Mouse (Mus musculus) cerebellum, adult 9-11 months (tissue): ENCODE data around the gene Cdkn1c.
A peak's percentile ranks its signal among the peaks of the same experiment; 100 is the strongest.

Experiments
- DNase-seq: peaks from one replicate; pipeline ENCODE4 v3.0.0; 2022

Gene Cdkn1c

DNA sequence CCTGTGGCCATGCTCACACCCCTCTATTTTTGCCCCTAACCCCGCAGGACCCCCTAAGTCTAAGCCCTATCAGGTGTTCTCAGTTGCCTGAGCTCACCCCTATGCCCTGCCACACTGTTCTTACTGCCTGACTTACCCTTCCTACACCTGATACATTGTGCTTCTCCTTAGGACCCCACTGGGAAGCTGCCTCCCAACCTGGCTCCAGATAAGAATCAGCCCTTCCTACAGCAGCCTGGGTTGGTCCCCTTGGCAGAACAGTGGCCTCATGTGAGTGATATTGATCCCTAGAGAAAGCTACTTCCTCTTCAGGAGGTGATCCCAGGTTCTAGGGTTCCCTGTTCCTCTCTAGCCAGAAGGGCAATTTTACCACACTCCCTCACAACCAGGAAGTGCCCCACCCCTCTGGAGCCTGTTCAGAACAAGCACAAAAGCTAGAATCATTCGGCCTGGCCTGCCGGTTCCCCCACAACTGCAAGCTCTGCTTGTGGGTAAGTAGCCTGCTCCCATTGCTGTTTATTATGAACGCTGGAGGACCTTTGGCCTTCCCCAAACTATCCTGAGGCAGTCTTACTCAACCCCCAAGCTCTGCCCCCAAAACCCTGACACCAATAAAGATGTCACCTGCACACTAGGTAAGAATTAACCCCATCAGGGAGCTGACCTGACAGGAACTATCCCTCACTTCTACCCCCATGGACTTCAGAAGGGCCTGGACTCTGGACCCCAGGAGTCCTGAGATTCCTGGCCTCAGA, 12.7 kb upstream of the Cdkn1c start, which contains the start of gene Slc22a18:
Gene Slc22a18, plus strand, starts transcription at position 390 of the 755 bp plus-strand sequence.
- no peak for DNase-seq

DNA sequence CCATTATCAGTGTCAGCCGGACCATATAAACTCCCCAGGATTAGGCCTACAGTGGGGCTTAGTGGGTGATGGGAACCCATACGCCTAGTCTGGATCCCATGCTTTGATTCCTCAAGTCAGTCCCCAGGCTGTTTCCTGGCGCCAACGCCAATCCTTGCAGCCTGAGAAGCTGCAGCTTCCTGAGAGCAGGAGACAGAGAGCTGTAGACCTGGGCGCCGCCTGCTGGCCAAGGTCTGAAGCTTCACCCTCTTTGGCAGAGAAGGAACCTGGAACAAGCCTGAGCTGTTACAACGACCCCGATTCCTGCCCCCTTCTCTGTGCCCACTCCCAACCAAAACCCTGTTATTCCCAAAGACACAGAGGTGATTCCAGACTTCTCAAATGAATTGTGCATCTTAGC, 9.1 kb upstream of the Cdkn1c start:
- peak; percentile 48 for DNase-seq

DNA sequence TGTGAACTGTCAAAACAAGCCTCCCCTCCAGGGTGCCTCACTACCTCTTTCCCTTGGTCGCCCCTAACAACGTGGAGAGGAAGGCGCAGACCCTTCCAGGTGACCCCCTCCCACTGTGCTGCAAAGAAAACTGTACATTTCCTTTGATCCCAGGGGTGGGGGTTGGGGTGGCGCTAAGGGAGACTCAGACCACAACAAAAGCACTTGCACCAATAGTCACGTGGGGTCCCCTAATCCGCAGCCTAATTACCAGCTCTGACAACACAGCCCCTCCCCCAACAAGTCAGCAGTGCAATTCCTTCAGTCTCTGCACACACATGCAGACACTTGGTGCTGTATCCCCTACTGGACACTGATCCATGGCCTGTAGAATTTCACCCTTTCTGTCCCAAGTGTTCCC, 6.9 kb upstream of the Cdkn1c start:
- DNase-seq: no peak

- DNase-seq: peak; percentile 47
Observed at GRCm38 (mm10) chr7:143466099-143466677, 5.3 kb upstream of the Cdkn1c start.

DNA sequence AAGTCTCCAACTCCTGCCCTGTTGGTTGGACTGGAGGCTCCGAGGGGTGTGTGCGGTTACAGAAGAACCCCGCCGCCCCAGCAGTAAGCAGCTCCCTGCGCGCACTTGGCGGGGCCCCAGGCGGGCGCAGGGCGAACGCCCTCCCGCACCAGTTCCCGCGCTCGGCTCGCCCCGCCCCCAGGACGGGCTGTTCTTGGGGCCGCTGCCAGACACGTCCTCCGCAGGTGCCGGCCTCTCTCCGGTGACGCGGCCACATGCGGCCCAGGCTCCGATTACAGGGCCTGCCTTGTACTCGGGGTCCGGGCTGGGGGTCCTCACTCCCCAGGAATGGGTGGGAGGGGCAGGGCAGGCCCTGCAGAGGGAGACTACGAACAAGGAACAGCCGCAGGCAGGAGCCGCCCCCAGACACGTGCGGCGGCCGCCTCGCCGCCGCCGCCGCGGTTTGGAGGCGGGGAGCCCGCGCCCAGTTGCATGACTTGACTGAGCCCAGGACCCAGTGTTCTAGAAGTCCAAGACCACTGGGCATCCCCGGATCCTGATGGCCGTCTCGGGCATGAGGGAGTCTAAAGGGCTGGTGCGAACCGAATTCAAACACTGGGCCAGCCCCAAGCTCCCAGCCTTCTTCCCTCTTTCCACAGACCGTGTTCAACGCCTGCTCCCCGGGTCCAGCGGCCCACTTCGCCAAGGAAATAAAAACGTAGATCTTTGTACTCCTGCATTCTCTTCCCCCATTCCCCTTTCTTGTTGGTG, 4.1 kb upstream of the Cdkn1c start:
- DNase-seq: no peak

DNA sequence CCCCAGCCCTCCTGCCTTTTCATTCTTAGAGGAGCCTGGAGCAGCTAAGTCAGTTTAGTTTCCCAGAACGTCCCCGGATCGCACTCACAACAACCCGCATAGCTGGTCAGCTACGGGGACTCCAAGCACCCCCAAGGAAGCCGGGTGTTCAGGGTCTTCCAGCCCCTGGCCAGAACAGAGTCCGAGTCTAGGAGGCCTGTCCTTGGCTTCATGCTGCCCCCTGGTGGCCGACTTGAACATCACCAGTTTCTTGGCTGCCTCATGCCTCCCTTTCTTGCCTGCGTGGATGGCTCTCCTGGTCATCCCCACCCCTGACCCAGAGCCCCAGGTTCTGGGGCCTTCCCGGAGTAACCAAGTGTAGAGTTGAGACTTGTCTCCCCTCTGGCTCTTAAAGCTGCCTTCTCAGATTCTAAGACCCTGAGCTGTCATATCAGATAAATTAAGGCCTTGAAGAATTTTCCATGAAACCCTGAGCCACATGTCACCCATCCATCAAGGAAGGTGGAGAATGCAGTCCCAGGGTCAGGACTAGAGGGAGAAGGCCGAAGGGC, 3.1 kb upstream of the Cdkn1c start:
- DNase-seq: peak; percentile 59

GRCm38 (mm10) chr7:143462516-143462915, 1.7 kb upstream of the Cdkn1c start:
- DNase-seq: no peak

DNA sequence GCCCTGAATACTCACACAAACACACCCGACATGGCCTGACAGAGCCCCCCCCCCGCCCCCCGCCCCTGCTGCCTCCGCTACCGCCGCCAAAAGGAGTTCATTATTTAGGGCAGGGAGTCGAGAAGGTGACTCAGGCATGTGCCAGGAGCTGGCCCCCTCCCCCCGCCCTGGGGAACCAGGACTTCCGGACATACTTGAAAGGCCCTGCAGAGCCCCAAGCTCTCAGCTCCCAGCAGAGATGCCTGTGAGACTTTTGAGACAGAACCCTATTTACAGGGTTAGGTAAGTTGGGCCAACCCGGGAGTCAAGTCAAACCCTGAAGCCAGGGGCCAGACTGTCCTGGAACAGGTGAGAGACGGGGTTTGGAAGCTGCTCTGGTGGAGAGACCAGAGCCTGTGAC, 1.1 kb upstream of the Cdkn1c start:
- DNase-seq: no peak

GRCm38 (mm10) chr7:143461294-143461870, 532 bp upstream of the Cdkn1c start:
- DNase-seq: no peak

- no peak for DNase-seq
Observed at GRCm38 (mm10) chr7:143460217-143460834, 524 bp downstream of the Cdkn1c start.

DNA sequence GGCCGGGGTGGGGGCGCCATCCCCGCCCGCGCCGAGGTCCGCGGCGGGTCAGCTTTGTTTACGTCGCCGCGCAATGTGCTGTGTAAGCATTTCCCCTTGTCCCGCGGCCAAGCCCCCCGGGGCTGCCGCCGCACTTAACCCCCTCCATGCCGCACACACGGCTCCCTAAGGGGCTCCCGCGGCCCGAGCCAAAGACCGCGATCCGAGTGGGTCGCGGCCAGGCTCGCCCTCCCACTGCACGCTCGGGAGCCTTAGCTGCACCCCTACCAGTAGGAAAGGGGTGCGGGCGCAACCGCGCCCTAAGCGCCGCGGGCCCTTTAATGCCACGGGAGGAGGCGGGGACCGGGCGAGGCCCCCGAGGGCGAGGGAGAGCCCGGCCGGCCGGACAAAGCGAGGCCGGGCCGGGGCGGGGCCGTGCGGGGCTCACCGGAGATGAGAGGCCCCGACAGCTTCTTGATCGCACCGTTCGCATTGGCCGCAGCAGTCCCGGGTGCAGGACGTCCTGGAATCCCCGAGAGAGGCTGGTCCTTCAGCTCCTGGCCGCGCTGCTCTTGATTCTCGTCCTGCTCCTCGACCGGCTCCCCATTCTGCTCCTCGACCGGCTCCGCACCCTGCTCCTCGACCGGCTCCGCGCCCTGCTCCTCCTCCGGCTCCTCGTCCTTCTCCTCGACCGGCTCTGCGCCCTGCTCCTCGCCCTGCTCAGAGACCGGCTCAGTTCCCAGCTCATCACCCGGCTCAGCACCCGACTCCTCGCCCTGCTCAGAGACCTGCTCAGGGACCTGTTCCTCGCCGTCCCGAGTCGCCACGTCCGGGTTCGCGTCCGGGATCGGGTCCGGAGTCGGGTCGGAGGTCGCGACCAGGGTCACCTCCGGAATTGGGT, 1.3 kb downstream of the Cdkn1c start:
- DNase-seq: no peak

DNA sequence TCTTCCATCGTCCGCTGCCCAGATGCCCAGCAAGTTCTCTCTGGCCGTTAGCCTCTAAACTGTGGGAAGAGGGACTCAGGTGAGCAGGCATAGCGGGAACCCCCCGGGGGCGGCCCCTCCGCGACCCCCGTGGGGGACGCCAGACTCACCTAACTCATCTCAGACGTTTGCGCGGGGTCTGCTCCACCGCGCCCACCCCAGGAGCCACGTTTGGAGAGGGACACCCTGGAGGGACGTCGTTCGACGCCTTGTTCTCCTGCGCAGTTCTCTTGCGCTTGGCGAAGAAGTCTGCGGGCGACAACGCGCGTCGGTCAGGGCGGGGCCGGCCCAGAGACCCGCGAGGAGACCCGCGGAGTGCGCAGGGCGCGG, 1.9 kb downstream of the Cdkn1c start:
- DNase-seq: no peak

GRCm38 (mm10) chr7:143447130-143447529, 13.7 kb downstream of the Cdkn1c start:
- peak; percentile 95 for DNase-seq

DNA sequence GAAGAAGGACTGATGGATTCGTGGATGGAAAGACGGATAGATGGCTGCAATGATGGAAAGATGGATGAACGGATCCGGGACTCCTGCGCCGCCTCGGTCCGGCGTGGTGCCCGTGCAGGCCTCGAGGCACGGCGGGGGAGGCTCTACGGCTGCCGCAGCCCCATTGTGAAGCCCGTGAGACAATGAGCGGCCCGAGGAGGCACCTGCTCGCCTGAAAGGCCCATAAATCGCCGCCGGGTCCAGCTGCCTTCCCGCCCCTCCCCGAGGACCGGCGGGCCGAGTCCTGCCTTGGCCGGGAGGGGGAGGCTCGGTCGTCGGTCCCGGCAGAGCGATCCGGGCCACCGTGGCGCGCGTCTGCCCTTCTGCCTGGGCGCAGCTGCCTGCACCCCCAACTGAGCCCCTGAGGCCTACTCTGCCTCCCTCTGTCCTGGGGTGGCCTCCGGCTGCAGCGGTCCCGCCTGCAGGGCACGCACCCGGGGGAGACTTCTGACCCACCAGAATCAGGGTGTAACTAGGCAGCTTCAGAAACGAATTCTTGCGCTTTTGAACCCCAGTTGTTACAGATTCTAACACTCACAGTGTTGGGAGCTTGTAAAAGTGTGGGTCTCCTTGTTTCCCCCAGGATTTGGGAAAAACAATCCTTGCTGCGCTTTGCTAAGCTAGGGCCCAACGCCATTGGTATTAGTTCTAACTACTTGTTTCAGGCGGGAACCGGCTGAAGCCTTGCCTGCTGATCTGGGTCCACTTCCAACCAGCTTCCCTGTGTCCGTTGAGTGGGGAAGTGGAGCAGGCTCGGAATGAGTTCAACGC, 15.0 kb downstream of the Cdkn1c start:
- DNase-seq: no peak

- DNase-seq: no peak
Observed at GRCm38 (mm10) chr7:143444955-143445648, 15.7 kb downstream of the Cdkn1c start.

- DNase-seq: no peak
Observed at GRCm38 (mm10) chr7:143444580-143444954, 16.3 kb downstream of the Cdkn1c start.

DNA sequence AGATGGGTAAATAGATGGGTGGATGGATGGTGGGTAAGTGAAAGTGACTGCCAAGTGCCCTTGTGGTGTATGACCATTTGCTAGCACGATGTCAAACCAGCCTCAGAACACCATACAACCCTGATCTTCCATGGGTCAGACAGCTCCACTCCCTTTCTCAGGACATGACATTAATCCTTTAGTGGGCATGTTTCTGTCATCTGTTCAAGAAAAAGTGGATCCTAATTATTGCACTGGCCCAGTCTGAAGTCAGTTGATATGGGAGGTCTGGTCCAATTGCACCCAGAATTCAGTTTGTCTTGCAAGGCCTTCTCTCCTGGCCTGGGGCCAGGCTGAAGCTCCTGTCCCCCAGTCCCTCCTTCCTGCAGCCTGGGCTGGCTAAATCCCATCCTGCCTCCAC, 21.9 kb downstream of the Cdkn1c start:
- no peak for DNase-seq

GRCm38 (mm10) chr7:143437894-143438581, 22.8 kb downstream of the Cdkn1c start:
- DNase-seq: no peak

GRCm38 (mm10) chr7:143437231-143437893, 23.5 kb downstream of the Cdkn1c start:
- DNase-seq: no peak
